Mouse (Mus musculus) embryonic fibroblast, embryonic 13.5 days (primary cell): ENCODE results near the gene Zfp334. TPM values are rescaled to one million over a fixed set of nuclear protein-coding genes. Genes with fewer than 3 reads are reported as not detected.

Experiments used
- H3K27ac ChIP-seq: 2 replicates; pipeline ENCODE4 v1.5.1; 2012; ENCODE audit warnings: low read length, control low read depth, inconsistent platforms; ENCODE audit not compliant: insufficient read depth
- H3K4me1 ChIP-seq: 2 replicates; pipeline ENCODE4 v1.6.1; 2011; ENCODE audit warnings: low read length; ENCODE audit not compliant: control insufficient read depth, insufficient read depth
- H3K4me3 ChIP-seq: 2 replicates; pipeline ENCODE4 v1.5.1; 2011; ENCODE audit warnings: mild to moderate bottlenecking, control low read depth, low read length; ENCODE audit not compliant: insufficient read depth
- CTCF ChIP-seq: IDR thresholded peaks from 2 replicates; pipeline ENCODE4 v1.5.1; 2011; ENCODE audit warnings: mild to moderate bottlenecking, control low read depth, low read length, moderate library complexity, borderline replicate concordance; ENCODE audit not compliant: insufficient read depth
- POLR2A ChIP-seq: IDR thresholded peaks from 2 replicates; pipeline ENCODE4 v1.6.1; 2011; ENCODE audit warnings: low read depth, mild to moderate bottlenecking, control low read depth, low read length, moderate library complexity
- polyA plus RNA-seq: library from polyadenylated mRNA; stranded (reverse); fragments of >200 nt; gene quantifications from 2 replicates; pipeline ENCODE4 v1.2.4, GENCODE M21; 2011; ENCODE audit warnings: low read depth; ENCODE audit not compliant: missing spikeins, insufficient read length

Zfp334 gene
- polyA plus RNA-seq, 1 experiment = 12.2 TPM

DNA sequence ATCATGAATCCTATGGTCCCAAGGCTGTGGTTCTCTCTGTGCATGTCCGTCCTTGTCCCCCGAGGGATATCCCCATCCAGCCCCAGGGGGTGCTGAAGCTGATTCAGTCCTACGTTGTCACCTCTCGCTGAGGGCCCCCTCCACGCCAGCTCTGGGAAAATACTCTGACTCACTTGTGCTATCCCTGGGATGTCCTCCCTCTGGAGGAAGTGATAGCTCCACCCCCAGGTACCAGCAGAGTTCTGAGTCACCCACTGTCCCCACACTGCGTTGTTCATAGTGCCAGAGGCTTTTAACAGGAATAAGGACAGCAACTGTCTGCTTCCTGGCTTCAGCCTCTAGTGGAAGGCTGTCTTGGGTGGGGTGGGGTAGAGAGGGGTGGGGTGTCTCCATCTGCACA, 17.3 kb upstream of the Zfp334 start:
- TF ChIP-seq POLR2A (no peak), CTCF (no peak)
- H3K4me1 ChIP-seq = 0 out of 2 replicates have a peak, but pooled peaks cover 6% of the 10 kb centered on the region
- no peak overlapping the region for H3K27ac ChIP-seq
- H3K4me3 ChIP-seq = no peak overlapping the region

DNA sequence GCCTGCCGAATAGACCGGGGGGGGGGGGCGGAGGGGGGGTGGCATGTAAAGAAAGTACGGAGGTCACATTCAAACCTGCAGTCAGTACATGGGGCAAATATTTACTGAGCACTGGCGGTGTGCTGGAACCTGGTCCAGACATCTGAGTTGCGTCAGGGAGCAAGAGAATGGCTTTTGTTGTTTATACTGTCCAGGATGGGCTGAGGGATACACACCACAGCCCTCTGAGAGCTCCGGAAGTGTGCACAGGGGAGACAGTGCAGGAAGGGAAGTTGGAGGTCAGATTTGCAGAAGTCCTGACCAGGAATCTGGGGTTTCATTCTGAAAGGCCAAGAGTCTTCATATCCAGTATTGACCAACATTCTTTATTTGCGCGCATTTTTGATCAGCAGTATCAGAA, 16.9 kb upstream of the Zfp334 start:
- Histone ChIP-seq H3K4me1 (0 out of 2 replicates have a peak, but pooled peaks cover 6% of the 10 kb centered on the region), H3K27ac (no peak overlapping the region), H3K4me3 (no peak overlapping the region)
- TF ChIP-seq CTCF = no peak
- TF ChIP-seq POLR2A = no peak

DNA sequence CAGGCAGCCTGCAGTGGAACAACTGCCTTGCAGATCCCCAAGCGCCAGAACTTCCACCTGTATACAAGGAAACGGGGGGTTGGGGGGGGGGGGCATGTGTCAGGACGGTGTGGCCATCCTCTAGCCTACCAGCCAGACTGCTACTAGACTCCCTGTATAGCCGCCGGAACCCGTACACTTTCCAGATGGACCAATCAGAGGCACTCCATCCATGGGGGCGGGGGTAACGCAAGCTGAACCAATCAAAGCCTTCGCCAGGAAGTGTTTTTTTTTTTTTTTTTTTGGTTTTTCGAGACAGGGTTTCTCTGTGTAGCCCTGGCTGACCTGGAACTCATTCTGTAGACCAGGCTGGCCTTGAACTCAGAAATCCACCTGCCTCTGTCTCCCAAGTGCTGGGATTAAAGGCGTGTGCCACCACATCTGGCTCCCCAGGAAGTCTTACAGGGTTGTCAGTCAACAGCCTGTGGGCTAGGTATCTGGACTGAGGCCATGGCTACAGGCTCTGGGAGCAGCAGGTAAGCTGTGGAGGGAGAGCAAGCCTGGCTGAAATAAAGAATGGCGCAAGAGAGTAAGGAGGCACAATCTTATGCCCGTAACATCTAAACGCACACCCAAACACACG, 10.2 kb upstream of the Zfp334 start:
- Histone ChIP-seq H3K4me3 (no peak overlapping the region), H3K27ac (no peak overlapping the region), H3K4me1 (0 out of 2 replicates have a peak, but pooled peaks cover 6% of the 10 kb centered on the region)
- no peak for TF ChIP-seq POLR2A
- TF ChIP-seq CTCF = no peak

DNA sequence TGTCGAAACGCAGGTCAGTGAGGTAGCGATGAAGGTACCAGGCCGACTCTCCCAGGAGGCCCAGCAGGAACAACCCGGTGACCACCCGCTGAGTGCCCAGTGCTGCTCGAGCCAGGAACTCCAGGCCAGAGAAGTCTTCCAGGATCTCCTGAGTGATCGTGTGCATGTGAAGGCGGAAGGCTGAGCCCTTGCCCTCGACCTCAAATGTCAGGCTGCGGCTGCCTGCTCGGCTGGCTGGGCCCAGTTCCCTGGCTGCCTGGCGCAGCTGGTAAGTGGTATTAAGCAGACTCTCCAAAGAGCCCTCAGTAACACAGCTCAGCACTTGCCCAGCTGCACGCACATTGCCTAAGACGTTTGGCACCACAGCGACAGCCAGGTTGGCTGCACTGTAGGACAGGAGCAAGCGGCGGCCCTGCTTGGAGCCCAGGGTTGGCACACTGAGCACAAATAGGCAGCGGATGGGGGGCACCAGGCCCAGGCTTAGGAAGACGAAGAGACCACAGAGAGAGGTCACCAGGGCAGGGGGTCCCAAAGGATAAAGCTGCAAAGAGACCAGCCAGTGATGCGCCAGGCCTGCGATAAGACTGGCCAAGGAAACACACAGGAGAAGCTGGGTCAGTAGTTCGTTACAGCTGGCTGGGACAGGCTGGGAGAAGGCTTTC, 9.6 kb upstream of the Zfp334 start:
- no peak for TF ChIP-seq CTCF
- no peak for TF ChIP-seq POLR2A
- Histone ChIP-seq H3K4me1 (0 out of 2 replicates have a peak, but pooled peaks cover 6% of the 10 kb centered on the region), H3K4me3 (no peak overlapping the region), H3K27ac (no peak overlapping the region)

DNA sequence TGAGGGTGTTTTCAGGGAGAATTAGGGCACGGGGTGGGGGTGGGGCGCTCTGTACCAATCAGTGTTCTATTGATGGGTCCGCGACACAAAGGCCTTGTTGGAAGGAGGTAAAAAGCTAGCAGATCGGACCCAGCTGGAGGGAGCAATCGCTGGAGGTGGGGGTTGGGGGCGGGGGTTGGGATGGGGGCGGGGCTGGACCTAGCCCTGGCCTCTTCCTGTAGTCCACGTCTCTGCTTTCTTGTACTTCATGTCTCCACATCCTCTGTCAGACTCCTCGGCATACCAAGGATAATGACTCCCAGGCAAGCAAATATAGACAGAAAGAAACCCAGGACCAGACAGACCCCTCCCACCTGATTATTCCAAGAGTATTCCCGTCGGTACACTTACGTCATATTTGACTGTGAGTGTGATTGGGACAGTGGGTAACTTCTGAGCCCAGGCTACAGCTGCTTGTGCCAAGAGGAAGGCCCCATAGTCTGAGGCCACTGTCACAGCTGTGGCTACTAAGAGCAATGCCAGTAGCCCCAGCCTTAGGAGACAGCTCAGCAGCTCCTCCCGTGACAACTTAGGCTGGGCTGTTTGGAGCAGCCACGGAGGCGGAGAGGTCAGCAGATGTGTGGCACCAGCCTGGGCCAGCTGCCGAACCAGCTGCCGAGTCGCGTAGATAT, 8.9 kb upstream of the Zfp334 start:
- Histone ChIP-seq H3K4me3 (no peak overlapping the region), H3K4me1 (0 out of 2 replicates have a peak, but pooled peaks cover 6% of the 10 kb centered on the region), H3K27ac (no peak overlapping the region)
- no peak for TF ChIP-seq CTCF
- TF ChIP-seq POLR2A = no peak

DNA sequence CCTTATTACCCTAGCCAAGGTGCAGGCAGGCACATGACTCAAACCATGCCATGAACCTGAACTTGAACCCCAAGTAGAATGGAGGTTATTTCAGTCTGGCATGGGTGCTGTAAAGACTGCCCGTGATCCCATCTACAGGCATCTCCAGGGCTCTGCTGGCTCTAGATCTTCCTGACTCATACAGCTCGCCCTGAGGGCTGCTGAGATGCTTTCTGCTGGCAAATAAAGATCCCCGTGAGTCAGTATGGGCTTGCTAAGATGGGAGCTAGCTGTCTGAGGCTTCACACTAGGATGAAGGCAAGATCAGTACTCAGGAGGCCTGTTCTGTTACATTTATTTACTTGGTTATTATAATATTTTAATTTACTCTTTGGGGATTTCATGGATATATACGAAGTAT, 4.1 kb upstream of the Zfp334 start:
- no peak overlapping the region for H3K4me3 ChIP-seq
- no peaks in the 10 kb centered on the region for H3K4me1 ChIP-seq
- no peak for TF ChIP-seq CTCF
- H3K27ac ChIP-seq = no peak overlapping the region

DNA sequence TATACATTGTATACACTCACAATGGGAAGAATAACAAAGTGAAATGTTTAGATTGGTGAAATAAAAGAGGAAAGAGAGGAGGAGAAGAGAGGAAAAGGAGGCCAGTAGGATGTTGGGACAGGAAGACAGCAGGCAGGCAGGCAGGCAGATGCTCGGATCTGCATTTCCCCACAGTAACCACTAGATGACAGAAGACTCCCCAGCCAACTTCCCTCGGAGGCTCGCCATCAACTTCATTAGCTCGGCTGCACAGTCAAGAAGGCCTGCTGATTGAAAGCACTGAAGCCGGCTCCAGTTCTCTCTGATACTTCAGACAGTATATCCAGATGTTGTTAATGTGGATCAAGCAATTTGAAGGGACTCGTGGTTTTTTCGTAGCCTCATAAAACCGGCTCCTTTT, 3.5 kb upstream of the Zfp334 start:
- Histone ChIP-seq H3K4me3 (no peak overlapping the region), H3K4me1 (no peaks in the 10 kb centered on the region), H3K27ac (no peak overlapping the region)
- TF ChIP-seq CTCF (peak; percentile 66; the same call in 1 of the 2 replicates), POLR2A (no peak)

DNA sequence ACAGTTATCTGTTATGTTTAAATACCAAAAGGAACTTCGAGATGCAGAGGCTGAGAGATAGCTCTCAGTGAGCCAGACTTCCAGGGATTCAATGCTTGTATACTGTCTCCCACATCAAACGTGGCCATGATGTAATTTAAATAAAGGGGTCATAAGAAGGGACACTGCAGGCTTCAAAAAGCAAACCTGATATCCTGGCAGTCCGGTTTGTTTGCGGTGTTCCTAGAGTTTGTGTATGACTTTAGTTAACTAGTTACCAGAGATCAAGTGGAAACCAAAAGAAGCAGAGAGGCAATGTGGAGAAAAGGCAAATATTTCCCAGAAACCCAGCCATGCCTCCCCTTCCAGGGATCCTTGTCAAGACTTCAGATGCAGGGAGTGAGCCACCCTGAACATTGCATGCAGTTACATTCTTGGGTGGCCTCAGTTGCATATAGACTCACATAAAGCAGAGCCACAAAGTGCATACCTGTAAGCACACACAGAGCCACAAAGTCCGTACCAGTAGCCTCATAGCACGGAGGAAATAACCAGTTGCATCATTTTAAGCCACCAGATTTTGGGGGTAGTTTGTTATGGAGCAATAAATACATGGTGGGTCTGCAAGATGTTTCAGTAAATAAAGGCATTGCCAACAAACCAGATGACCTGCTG, 1.4 kb upstream of the Zfp334 start:
- H3K4me3 ChIP-seq = no peak overlapping the region
- TF ChIP-seq CTCF (no peak), POLR2A (no peak)
- no peaks in the 10 kb centered on the region for H3K4me1 ChIP-seq
- no peak overlapping the region for H3K27ac ChIP-seq

DNA sequence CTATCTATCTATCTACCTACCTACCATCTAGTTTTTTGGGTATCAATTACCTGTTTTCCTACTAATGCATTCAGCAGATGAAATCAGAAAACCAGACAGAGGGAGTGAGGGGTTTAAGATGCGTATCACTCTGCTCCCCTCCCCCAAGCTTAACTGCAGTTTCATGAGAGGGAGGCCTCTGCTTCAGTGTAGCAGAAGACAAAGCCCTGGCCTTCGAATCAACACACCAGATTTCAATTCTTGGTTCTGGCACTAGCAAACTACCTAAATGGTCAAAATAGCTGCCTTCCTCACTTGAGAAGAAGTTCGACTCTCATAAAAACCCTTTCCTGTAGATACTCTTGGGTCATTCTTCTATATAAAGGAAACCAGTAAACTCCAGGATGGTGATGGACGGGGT, 689 bp downstream of the Zfp334 start:
- Histone ChIP-seq H3K27ac (no peak overlapping the region), H3K4me1 (no peaks in the 10 kb centered on the region), H3K4me3 (peak overlapping the region; percentile 92)
- TF ChIP-seq POLR2A (no peak), CTCF (no peak)

DNA sequence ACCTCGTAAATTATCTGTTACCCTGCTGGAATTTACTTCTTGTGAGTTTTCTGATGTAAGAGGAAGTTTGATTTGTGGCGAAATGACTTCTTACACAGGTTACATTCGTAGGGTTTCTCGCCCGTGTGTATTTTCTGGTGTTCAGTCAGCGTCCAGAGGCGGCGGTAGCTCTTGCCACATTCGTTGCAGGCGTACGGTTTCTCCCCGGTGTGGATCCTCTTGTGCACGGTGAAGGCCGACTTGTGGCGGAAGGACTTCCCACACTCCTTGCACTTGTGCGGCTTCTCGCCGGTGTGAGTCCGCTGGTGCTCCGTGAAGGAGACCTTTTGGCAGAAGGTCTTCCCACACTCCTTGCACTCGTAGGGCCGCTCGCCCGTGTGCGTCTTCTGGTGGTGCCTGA, 8.0 kb downstream of the Zfp334 start:
- no peak overlapping the region for H3K4me3 ChIP-seq
- no peaks in the 10 kb centered on the region for H3K4me1 ChIP-seq
- TF ChIP-seq POLR2A = no peak
- TF ChIP-seq CTCF = no peak
- H3K27ac ChIP-seq = no peak overlapping the region
